1 mouse cellular context compared by ENCODE assay signal in the genomic region with DNA sequence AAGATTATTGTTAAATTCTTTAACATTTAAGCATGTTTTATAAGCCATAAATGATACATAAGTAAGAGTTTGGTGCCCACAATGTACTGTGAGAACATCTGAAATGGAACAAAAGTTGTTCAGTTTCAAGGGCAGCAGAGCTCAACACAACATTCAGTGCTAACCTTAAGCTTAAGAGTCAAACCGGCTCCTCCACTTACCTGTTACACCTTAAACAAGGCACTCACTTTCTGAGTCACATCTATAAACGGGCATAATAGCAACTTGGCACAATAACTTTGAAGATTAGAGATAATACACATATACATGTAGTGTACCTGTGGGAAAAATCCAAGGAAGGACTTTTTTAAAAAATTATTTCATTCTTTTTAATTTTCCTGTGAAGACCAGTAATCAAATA.
TF ChIP-seq lines count a peak whose summit lies in the region.

No protein-coding gene starts in this region.

TF ChIP-seq in MEL, 35 proteins besides CTCF, POLR2A, EP300 and RAD21:
- TF ChIP-seq POLR2AphosphoS2 (IDR thresholded peaks at IDR 0.05; ENCODE audit: low read length) (no peak), MAX (IDR thresholded peaks at IDR 0.05; ENCODE audit: low read length) (no peak), POLR2AphosphoS5 (IDR thresholded peaks at IDR 0.05; ENCODE audit: borderline replicate concordance, low read depth, low read length) (no peak), GATA1 (IDR thresholded peaks at IDR 0.05; ENCODE audit: low read depth, low read length) (no peak), ZKSCAN1 (IDR thresholded peaks at IDR 0.05; ENCODE audit: low read depth, low read length) (no peak), MXI1 (IDR thresholded peaks at IDR 0.05; ENCODE audit: low read depth, low read length) (no peak), CHD2 (IDR thresholded peaks at IDR 0.05; ENCODE audit: low read length) (no peak), MEF2A (IDR thresholded peaks at IDR 0.05; ENCODE audit: extremely low read depth, insufficient replicate concordance, low read depth, low read length, poor library complexity, severe bottlenecking) (no peak), ZNF384 (IDR thresholded peaks at IDR 0.05; ENCODE audit: low read depth, low read length) (no peak), CHD1 (IDR thresholded peaks at IDR 0.05; ENCODE audit: low read depth, low read length) (no peak), NELFE (IDR thresholded peaks at IDR 0.05; ENCODE audit: low read depth, low read length) (no peak), TCF12 (IDR thresholded peaks at IDR 0.05; ENCODE audit: low read depth, low read length) (no peak), RCOR1 (IDR thresholded peaks at IDR 0.05; ENCODE audit: low read depth, low read length) (no peak), ZMIZ1 (IDR thresholded peaks at IDR 0.05; ENCODE audit: low read depth, low read length) (no peak), MAZ (IDR thresholded peaks at IDR 0.05; ENCODE audit: low read depth, low read length) (no peak), E2F4 (IDR thresholded peaks at IDR 0.05; ENCODE audit: borderline replicate concordance, low read depth, low read length) (no peak), ZC3H11A (IDR thresholded peaks at IDR 0.05; ENCODE audit: low read depth, low read length) (no peak), GABPA (IDR thresholded peaks at IDR 0.05; ENCODE audit: low read depth, low read length) (no peak), MYB (IDR thresholded peaks at IDR 0.05; ENCODE audit: low read depth, low read length) (no peak), HCFC1 (IDR thresholded peaks at IDR 0.05; ENCODE audit: low read depth, low read length) (no peak)
